Mouse (Mus musculus) liver, postnatal 0 days (tissue): Measurements from ENCODE around the gene Pde4c.

Experiments
- CTCF ChIP-seq: sonication (generic); IDR thresholded peaks from 2 replicates; pipeline ENCODE4 v1.5.1; 2016; ENCODE audit warnings: antibody characterized with exemption, low read depth
- EP300 ChIP-seq: IDR thresholded peaks from 2 replicates; pipeline ENCODE4 v1.6.1; 2016; ENCODE audit warnings: antibody characterized with exemption, low read depth, mild to moderate bottlenecking

DNA sequence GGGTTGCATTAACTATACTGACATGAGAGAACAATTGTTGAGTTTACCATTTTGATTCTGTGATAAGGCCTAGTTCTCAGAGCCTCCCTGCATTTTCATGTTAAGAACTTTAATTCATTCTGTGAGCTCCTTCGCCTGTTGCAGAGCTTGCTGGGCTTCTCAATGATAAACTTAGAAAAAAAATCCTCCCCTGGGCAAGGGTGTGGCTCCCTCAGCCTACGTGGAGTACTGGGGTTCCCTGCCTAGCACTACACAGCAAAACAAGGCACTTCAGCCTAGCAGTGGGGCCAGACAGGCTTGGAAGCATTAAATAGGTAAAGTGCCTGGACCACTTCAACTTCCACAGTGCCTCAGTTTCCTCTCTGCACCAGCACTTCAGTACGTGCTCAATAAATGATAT, 42.1 kb upstream of the Pde4c start:
- TF ChIP-seq CTCF = no peak
- no peak for TF ChIP-seq EP300
